Mouse (Mus musculus) liver, embryonic 14.5 days (tissue): ENCODE data around the gene Mrs2.

ENCODE experiments used
- CTCF ChIP-seq: IDR thresholded peaks from 2 replicates; pipeline ENCODE4 v1.5.1; 2016; ENCODE audit warnings: antibody characterized with exemption, low read depth, control low read depth
- EP300 ChIP-seq: IDR thresholded peaks from 2 replicates; pipeline ENCODE4 v1.6.1; 2016; ENCODE audit warnings: antibody characterized with exemption, low read depth

DNA sequence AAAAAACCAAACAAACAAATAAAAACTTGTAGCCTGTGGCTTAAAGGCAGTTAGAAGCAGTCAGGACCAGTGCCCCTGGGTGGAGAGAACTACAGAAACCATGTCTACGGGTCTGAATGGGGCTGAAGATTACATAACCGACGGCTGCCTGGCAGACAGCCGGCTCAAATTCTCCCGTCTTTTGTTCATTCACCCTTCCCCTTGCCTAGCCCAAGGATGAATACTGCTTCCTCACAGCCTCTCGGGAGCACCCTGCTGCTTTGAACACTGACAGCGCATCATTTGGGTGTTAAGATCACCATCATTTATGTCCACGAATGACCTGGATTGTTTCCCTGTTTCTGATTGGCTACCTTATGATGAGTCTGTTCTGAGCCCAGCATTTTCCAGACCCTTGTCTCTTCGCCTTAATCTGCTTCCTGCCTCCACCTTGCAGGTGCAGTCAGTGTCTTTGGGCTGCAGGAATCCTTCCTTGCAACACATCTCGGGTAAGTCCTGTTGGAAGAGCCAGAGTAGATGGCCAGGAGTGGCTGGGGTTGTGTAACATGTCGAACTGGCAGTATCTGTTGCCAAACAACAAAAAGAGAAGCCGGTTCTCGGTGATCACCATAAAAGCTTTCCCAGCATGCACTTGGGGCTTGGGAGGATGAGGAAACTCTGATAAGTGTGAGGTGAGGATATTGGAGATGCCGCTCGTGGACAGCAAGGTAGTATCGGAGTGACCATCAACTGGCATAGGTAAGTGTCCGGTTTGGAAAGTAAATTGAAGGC lies 77.5 kb downstream of the Mrs2 start, which contains the start of gene Gpld1:
- no peak for TF ChIP-seq CTCF
- no peak for TF ChIP-seq EP300
